Mouse (Mus musculus): ENCODE results near the gene Cpm.
"Not testable (repeated sequence)": the region's sequence is repeated elsewhere in the genome, so short reads cannot be mapped to it uniquely, and the experiment has no call there.

The Cpm gene

GRCm38 (mm10) chr10:117629169-117629971 is at the start of gene Cpm:
Gene Cpm, plus strand, starts transcription at chr10:117629500.
- DNase-seq (ENCODE audit: low spot score in 2 of 2), result no peak

- DNase-seq (ENCODE audit: low spot score in 2 of 2), result no peak
Measured at GRCm38 (mm10) chr10:117579771-117580284, 49.5 kb upstream of the Cpm start.

GRCm38 (mm10) chr10:117580405-117580804 is 48.9 kb upstream of the Cpm start:
- DNase-seq (ENCODE audit: low spot score in 2 of 2), result no peak

- no peak for DNase-seq (ENCODE audit: low spot score in 2 of 2)
Measured at GRCm38 (mm10) chr10:117581007-117581752, 48.1 kb upstream of the Cpm start.

- no peak for DNase-seq (ENCODE audit: low spot score in 2 of 2)
Measured at GRCm38 (mm10) chr10:117581753-117582062, 47.6 kb upstream of the Cpm start.

- DNase-seq (ENCODE audit: low spot score in 2 of 2), result no peak
Measured at GRCm38 (mm10) chr10:117583155-117584061, 45.9 kb upstream of the Cpm start.

- no peak for DNase-seq (ENCODE audit: low spot score in 2 of 2)
Measured at GRCm38 (mm10) chr10:117584102-117584501, 45.2 kb upstream of the Cpm start.

- DNase-seq (ENCODE audit: low spot score in 2 of 2), result no peak
Measured at GRCm38 (mm10) chr10:117584566-117585515, 44.5 kb upstream of the Cpm start.

DNA sequence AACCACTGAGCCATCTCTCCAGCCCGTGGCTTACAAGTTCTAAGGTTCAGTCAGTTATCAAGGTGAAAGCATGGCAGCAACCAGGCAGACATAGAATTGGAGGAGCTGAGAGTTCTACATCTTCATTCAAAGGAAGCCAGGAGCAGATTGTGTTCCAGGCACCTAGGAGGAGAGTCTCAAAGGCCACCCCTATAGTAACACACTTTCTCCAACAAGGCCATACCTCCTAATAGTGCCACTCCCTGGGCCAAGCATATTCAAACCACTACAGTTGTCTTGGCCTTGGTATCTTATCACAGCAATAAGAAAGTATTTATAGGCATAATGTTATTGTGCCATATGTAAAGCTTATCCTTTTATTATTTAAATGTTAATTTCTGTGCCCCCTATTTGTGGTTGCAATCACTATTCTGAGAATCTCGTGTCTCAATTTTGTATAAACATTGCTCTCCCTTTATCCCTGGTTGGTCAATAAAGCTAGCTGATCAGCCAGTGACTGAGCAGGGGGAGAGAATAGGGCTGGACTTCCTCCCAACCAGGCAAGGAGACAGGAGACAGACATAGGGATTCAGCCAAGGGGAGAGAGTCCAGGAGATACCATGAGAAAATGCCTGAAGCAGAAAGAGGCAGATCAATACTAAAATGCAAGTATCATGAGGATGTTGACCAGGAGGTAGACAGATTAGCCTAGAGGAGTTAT is 43.5 kb upstream of the Cpm start:
- no peak for DNase-seq (ENCODE audit: low spot score in 2 of 2)

DNA sequence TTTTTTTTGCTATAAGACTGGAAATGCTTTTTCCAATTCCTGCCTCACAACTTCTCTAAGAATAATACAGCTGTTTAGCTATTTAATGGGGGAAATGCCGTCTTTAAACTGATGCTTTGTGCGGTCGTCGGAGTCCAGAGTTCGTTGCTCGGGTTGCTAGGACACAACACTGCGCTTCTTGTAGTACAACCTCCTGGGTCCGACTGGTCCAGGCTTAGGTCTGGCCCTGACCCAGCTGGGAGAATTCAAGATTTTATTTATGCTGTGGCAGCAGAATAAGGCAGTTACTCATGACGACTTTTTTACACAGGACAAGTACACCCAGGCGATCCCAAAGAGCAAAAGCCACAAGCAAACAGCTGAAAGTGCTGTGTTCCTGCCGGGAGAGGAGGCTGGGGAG is 42.4 kb upstream of the Cpm start:
- DNase-seq (ENCODE audit: low spot score in 2 of 2), result no peak

- no peak for DNase-seq (ENCODE audit: low spot score in 2 of 2)
Measured at GRCm38 (mm10) chr10:117587335-117587734, 42.0 kb upstream of the Cpm start.

DNA sequence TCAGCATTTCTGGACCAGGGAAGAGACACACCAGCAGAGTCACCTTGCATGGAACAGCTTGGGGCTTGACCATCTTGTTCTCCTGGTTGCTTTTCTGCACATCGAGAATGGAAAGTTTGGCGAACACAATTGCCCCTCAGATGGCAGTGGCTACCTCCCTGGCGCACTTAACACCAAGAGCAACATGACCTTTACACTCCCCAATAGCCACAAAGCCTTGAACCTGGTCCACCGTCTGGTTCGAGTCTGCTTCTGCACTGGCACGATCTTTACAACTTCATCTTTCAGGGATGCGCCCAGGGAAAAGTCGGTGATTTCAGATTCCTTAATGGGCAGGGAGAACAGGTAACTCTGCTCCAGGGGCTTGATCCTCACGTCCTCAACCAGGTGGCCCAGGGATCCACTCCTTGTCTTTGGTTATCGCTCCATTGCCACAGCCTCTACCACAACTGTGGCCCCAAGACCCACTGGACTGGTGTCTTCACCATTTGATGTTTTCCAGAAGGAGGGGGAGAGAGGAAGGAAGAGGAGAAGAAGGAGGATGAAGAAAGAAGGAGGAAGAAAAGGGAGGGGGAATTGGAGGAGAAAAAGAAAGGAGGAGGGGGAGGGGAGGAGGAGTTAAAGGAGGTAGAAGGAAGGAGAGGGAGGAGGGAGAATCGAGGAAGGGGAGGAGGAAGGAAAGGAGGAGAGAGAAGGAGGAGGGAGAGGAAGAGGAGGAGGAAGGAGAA is 40.7 kb upstream of the Cpm start:
- DNase-seq (ENCODE audit: low spot score in 2 of 2), result not testable (repeated sequence)

GRCm38 (mm10) chr10:117589144-117589940 is 40.0 kb upstream of the Cpm start:
- DNase-seq (ENCODE audit: low spot score in 2 of 2), result no peak

GRCm38 (mm10) chr10:117590331-117591301 is 38.7 kb upstream of the Cpm start:
- no peak for DNase-seq (ENCODE audit: low spot score in 2 of 2)

DNA sequence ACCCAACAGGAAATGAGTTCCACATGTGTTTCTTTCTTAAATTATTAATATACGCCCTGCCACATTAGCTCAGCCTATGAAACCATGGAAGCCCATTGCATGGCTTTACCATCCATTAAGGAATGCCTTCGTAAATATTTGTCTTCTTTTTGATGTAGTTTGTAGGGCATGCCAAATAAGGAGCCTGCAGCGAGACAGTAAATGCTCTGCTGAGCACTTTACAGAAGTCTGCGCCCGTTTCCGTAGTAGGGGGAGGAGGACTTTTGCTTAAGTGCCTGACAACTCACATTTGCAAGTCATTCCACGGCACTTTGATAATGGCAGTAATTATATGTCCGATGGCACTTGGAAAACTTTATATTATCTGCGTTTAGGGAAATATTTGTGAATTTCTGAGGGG is 37.5 kb upstream of the Cpm start:
- DNase-seq (ENCODE audit: low spot score in 2 of 2), result no peak

DNA sequence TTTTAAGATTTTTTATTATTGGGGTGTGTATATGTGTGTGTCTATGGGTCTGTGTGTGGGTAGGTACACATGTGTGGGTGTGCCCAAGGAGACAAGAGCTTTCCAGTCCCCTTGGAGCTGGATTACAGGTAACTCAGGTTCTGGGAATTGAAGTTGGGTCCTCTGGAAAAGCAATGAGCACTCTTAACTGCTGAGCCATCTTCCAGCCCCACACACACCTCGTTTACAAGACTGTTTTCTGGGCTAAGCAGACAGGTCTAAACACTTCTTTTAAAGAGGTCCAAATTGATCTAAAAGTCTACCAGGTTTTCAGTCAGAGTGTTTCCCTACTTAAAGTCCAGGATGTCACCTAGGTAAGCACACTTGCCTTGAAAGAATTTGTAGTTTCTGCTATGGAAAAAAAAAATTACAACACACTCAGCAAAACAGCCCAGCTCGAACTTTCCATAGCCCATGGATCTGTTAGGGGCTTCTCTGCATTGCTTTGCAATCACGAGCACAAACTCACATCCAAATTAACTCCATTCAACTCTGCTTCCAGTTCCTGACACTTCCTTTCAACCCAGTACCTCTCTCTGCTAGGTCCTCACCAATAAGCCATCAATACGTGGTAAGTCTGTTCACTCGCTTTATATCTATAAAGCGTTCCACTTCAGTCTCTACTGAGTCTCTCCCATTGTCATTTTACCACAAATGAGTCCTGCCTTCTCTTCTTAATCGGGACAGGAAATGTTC is 36.8 kb upstream of the Cpm start:
- DNase-seq (ENCODE audit: low spot score in 2 of 2), result no peak

DNA sequence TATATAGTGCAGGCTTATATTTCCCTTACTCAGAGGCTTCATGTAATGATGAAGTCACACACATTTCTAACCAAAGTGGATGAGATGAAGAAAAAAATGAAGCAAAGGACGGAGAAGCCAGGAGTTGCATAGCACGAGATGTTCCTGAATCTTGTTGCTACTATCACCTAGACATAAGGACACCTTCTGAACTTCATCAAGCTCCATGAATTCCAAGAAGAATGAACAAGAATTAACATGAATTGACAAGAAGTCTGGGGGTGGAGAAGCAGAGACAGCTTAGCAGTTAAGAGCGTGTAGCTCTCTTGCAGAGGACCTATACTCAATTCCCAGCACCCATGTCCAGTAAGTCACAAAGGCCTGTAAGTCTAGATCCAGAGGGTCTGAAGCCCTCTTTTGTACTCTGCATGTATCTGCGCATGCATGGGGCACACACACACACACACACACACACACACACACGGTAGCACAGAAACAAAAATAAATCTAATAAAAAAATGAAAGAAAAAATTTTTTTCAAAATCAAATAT is 36.2 kb upstream of the Cpm start:
- DNase-seq (ENCODE audit: low spot score in 2 of 2), result no peak
